19 mouse cellular contexts compared by ENCODE assay signal in the genomic region with DNA sequence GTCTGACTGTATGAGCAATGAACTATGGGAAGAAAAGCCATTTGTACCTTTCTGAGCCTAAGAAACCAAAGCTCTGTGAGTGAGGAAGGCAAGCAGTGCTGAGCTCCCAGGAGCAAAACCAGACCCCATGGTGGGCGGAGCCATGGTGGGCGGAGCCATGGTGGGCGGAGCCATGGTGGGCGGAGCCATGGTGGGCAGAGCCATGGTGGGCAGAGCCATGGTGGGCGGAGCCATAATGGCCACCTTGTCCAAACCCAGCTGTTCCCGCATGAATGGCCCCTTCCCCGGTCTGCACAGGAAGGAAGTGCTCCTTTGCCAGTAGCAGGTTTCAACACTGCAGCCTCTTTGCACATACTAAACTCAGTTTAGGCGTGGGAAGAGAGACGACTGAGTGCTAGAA.
DNase-seq lines count a peak whose midpoint lies in the region; ATAC-seq lines count a peak whose summit lies in the region.
"Had no signal": no experiment of that assay in that cellular context is flagged by ENCODE, and none has a peak within 500 bp of the region (broad histone marks: within the 10 kb centered on the region; RNA-seq: fewer than 3 reads in every experiment).

No protein-coding gene starts in this region.

- no peak for ATAC-seq in CD4-positive, CD25-positive, alpha-beta regulatory T cell, adult 4 months
- ATAC-seq in megakaryocyte progenitor cell, adult 5-6 weeks (replicated peaks; ENCODE audit: poor library complexity) = peak; percentile 96
- ATAC-seq in midbrain, embryonic 11.5 days (ENCODE audit: low FRiP score) = no peak
- no peak for ATAC-seq in heart, embryonic 12.5 days (ENCODE audit: insufficient number of reproducible peaks, low FRiP score)
- ATAC-seq: forebrain, embryonic 13.5 days had no signal

- H3K36me3 ChIP-seq in midbrain, embryonic 11.5 days (ENCODE audit: control insufficient read depth, insufficient read depth, low read length) = no peaks in the 10 kb centered on the region
- H3K36me3 ChIP-seq in heart, embryonic 12.5 days = no peaks in the 10 kb centered on the region
- H3K36me3 ChIP-seq: hindbrain, embryonic 10.5 days; limb, embryonic 13.5 days had no signal

- H3K4me2 ChIP-seq in midbrain, embryonic 11.5 days = no peak overlapping the region
- H3K4me2 ChIP-seq in heart, embryonic 12.5 days = no peak overlapping the region
- H3K4me2 ChIP-seq: forebrain, embryonic 13.5 days; limb, embryonic 13.5 days had no signal

- 79% methylated on average over 9 of the region's 9 CpGs for WGBS in midbrain, embryonic 11.5 days
- WGBS in heart, embryonic 12.5 days = 56% methylated on average over 9 of the region's 9 CpGs

- H3K9me3 ChIP-seq in midbrain, embryonic 11.5 days (ENCODE audit: control insufficient read depth, low read length) = no peaks in the 10 kb centered on the region
- no peaks in the 10 kb centered on the region for H3K9me3 ChIP-seq in heart, embryonic 12.5 days (replicated peaks)
- H3K9me3 ChIP-seq: embryonic facial prominence, embryonic 10.5 days; forebrain, embryonic 13.5 days; hindbrain, embryonic 10.5 days; limb, embryonic 13.5 days had no signal

- no peak overlapping the region for H3K9ac ChIP-seq in midbrain, embryonic 11.5 days (ENCODE audit: low read length)
- no peak overlapping the region for H3K9ac ChIP-seq in heart, embryonic 12.5 days
- H3K9ac ChIP-seq: forebrain, embryonic 13.5 days; limb, embryonic 13.5 days had no signal

- no peak overlapping the region for H3K27ac ChIP-seq in midbrain, embryonic 11.5 days (ENCODE audit: low read depth, low read length)
- H3K27ac ChIP-seq in heart, embryonic 12.5 days (ENCODE audit: poor library complexity, severe bottlenecking) = no peak overlapping the region
- H3K27ac ChIP-seq: embryonic facial prominence, embryonic 10.5 days; forebrain, embryonic 13.5 days; hindbrain, embryonic 10.5 days; limb, embryonic 13.5 days had no signal

- H3K4me3 ChIP-seq in midbrain, embryonic 11.5 days (ENCODE audit: low read depth, low read length) = no peak overlapping the region
- no peak overlapping the region for H3K4me3 ChIP-seq in heart, embryonic 12.5 days
- H3K4me3 ChIP-seq: embryonic facial prominence, embryonic 10.5 days; forebrain, embryonic 13.5 days; hindbrain, embryonic 10.5 days; limb, embryonic 13.5 days had no signal

- H3K4me1 ChIP-seq in midbrain, embryonic 11.5 days (ENCODE audit: control insufficient read depth, insufficient read depth, low read length) = no peaks in the 10 kb centered on the region
- no peaks in the 10 kb centered on the region for H3K4me1 ChIP-seq in heart, embryonic 12.5 days (replicated peaks)
- H3K4me1 ChIP-seq: forebrain, embryonic 13.5 days; hindbrain, embryonic 10.5 days; limb, embryonic 13.5 days had no signal

- peak; percentile 32 for DNase-seq in CD4-positive, CD25-positive, alpha-beta regulatory T cell, adult 2 months (ENCODE audit: low read depth, low spot score)
- peak; percentile 16 for DNase-seq in thymus, postnatal 4 days
- no peak for DNase-seq in thymus, adult 18-20 months
- no peak for DNase-seq in right cerebral cortex, postnatal 4 days
- DNase-seq in midbrain, embryonic 11.5 days (ENCODE audit: low spot score, missing footprints) = no peak
- DNase-seq: cerebellum, adult 11 months; gastrocnemius, postnatal 36 days; lung, adult 18-20 months; lung, postnatal 4 days; midbrain, embryonic 14.5 days; right cerebral cortex, postnatal 14 days; thymus, adult 2 months had no signal

- H3K27me3 ChIP-seq in midbrain, embryonic 11.5 days (ENCODE audit: control insufficient read depth, insufficient read depth, low read length) = no peaks in the 10 kb centered on the region
- H3K27me3 ChIP-seq in heart, embryonic 12.5 days (replicated peaks) = no peaks in the 10 kb centered on the region
- H3K27me3 ChIP-seq: forebrain, embryonic 13.5 days; limb, embryonic 13.5 days had no signal

Comparison
In these comparisons a context has a peak if more than half of its experiments do, and no peak if none do; other contexts are left out.
1. DNase-seq: peak in CD4-positive, CD25-positive, alpha-beta regulatory T cell, adult 2 months (single experiment) and thymus, postnatal 4 days (single experiment); none in thymus, adult 18-20 months (0 of 2), right cerebral cortex, postnatal 4 days (single experiment) and midbrain, embryonic 11.5 days (single experiment).